Mouse (Mus musculus): ENCODE measurements around the gene Zc3h7a. TPM values are rescaled to one million over a fixed set of nuclear protein-coding genes. Genes with fewer than 3 reads are reported as not detected.

Zc3h7a gene
- 100 to 1,000 TPM; 255 to 363 TPM for polyA plus RNA-seq (2017; shearing (Covaris generic))

GRCm38 (mm10) chr16:11176208-11176883 is at the start of gene Zc3h7a:
Gene Zc3h7a (minus strand): TSS chr16:11176393.
- ATAC-seq, result peak; percentile 88

DNA sequence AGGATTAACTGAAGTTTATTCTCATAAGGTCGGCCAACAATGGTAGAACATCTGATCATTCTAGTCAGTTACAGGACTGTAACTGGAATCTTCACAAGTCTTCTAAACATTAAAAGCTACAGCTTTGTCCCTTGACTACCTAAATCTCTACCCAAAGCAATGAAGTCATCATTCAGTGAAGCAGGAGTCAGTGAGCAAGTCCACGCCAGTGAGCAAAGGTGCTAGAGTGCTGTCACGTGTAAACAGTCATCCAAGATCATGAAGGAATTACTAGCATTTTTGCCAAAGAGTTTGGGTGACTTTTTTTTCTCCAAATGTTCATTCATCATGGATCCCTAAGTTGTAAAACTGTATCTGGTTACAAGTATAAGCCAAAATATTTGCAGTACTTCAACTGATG is 41.6 kb upstream of the Zc3h7a start:
- no peak for ATAC-seq

GRCm38 (mm10) chr16:11203600-11204390 is 27.6 kb upstream of the Zc3h7a start:
- peak; percentile 11 for ATAC-seq

GRCm38 (mm10) chr16:11202571-11203554 is 26.7 kb upstream of the Zc3h7a start, which contains the start of gene Rsl1d1:
Gene Rsl1d1 (minus strand): TSS chr16:11203331.
- ATAC-seq, result peak; percentile 96

- no peak for ATAC-seq
Measured at GRCm38 (mm10) chr16:11201740-11202394, 25.7 kb upstream of the Zc3h7a start.

GRCm38 (mm10) chr16:11200247-11200646 is 24.1 kb upstream of the Zc3h7a start:
- ATAC-seq, result no peak

DNA sequence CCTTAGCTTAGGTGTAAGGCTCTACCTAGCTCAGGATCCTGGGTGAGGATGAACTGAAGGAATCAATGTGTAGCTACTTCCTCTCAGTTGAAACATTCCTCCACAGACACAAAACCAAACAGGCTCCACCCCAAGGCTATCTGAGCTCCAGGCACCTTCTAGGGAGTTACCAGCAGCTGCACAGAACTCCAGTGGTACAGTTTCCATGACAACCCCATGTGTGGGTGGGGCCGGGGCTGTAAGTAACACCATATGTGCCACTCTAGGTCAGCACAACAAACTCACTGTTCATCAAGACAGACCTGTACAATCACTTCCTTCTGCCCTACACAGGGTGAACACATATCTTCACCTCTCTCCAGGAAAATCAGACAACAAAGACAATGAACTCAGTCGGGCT is 22.3 kb upstream of the Zc3h7a start:
- no peak for ATAC-seq

DNA sequence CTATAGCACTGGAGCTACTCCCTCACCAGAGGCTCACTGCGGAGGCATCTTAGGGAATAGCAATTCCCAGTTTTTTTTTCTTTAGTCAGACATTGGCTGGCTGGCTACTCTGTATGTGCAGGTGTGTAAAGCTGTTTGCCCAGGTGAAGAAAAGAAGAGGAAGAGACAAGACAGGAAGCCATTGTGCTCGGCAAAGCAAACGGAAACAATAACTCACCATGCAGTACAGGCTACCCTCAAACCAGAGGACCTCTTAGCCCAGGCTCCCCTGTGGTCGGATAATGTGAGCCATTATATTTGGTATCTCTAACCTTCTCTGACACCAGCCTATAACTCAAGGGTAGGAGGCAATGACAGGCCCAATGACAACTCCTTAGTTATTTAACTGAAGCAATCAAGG is 20.9 kb upstream of the Zc3h7a start:
- ATAC-seq, result no peak

GRCm38 (mm10) chr16:11193231-11193630 is 17.0 kb upstream of the Zc3h7a start:
- no peak for ATAC-seq

GRCm38 (mm10) chr16:11190150-11190549 is 14.0 kb upstream of the Zc3h7a start:
- no peak for ATAC-seq

DNA sequence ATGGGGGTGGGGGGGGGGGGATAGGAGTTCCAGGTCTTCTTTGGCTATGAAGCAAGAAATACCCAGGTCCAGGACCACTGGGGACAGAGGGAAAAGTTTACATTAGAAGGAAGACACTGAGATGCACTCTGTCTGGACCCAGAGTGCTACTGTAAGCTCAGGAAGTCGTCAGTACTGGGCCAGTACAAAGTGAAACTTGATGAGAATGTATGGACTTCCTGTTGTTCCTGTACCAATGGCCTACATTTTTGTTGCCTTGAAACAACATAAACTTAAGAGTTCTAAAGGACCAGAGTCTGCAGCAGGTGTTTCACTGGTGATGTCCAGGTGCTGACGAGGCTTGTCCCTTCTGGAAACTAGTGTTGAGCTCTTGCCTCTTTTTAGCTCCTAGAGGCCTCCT is 1.2 kb upstream of the Zc3h7a start:
- peak; percentile 17 for ATAC-seq

- no peak for ATAC-seq
Measured at GRCm38 (mm10) chr16:11176884-11177244, 671 bp upstream of the Zc3h7a start.

- ATAC-seq, result peak; percentile 20
Measured at GRCm38 (mm10) chr16:11175489-11176207, 545 bp downstream of the Zc3h7a start.

GRCm38 (mm10) chr16:11175100-11175488 is 1.1 kb downstream of the Zc3h7a start:
- no peak for ATAC-seq

DNA sequence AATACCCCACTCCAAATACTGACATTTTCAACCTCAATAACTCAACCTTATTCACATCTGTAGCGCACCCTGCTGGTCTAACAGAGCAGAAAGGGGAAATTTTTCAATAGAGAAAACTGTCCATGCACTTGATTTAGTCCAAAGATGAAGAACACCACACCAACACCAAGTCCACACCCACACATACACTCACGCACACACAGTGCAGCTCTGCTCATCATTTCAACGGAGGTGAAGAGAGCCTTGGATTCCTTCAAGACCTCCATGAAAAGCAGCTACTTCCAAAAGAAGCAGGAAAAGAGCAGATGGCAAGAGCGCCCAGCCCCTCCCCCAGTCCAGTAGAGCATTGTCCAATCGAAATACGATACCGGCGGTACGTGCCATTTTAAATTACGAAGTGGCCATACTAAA is 1.5 kb downstream of the Zc3h7a start:
- ATAC-seq, result peak; percentile 12

DNA sequence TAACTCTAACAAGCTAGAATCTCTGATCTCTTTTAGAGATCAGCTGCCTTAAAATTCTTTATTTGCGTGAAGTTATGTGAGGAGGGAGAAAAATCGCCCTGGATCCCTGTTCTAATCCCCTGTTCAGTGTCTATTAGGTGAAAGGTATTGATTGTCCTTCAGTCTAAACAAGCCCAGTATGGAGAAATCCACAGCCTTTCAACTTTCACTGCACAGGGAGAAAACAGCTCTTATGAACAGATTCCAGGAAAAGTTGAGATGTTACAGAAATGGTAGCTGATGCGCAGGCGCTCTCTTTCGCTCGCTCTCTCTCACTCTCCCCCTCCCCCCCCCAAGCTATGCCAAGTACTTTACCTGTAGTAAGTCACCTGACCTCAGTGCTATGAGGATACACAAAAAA is 4.5 kb downstream of the Zc3h7a start:
- ATAC-seq, result no peak

DNA sequence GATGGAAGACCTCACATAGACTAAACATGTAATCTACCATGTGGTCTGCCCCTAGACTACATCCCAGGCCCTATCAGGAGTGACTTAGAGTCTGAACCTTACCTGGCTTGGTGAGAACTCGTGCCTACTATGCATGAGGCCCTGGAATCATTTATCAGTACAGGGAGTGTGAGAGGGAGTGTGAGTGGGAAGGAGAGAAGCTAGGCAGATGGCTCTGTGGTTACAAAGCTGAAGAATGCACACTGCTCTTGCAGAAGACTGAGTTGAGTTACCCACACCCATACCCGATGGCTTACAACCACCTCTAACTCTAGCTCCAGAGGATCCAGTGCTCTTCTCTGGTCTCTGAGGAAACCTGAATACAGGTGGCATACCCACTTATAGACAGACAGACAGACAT is 9.8 kb downstream of the Zc3h7a start:
- ATAC-seq, result no peak

- no peak for ATAC-seq
Measured at GRCm38 (mm10) chr16:11164695-11165255, 11.4 kb downstream of the Zc3h7a start.

DNA sequence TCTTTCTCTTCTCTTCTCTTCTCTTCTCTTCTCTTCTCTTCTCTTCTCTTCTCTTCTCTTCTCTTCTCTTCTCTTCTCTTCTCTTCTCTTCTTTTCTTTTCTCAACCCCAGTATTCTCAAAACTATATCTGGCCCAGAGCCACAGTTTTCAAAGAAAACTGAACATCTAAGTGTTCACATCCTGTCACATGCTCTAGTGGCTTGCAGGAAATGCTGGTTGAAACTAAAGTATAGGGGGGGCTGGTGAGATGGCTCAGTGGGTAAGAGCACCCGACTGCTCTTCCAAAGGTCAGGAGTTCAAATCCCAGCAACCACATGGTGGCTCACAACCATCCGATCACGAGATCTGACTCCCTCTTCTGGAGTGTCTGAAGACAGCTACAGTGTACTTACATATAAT is 18.5 kb downstream of the Zc3h7a start:
- ATAC-seq, result peak; percentile 99

DNA sequence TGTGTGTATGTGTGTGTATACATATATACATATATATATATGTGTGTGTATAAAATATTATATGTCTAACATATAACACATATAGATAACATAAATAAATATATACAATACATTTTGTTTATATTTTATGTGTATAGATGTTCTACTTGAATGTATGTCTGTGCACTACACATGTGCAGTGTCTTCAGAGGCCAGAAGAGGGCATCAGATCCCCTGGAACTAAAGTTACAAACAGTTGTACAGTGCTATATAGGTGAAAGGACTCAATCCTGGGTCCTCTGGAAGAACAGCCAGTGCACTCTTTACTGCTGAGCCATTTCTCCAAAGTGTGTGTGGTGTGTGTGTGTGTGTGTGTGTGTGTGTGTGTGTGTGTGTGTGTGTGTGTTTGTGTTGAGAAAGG is 21.7 kb downstream of the Zc3h7a start:
- ATAC-seq, result no peak
